Mouse (Mus musculus) CD4-positive helper T cell, adult 2 months (primary cell): ENCODE measurements around the gene Acer3.
A peak's percentile ranks its signal among the peaks of the same experiment; 100 is the strongest.

ENCODE experiments used
- DNase-seq: peaks from one replicate; pipeline ENCODE4 v3.0.0-alpha.2; 2012; ENCODE audit warnings: low read depth, missing footprints, low spot score

The Acer3 gene

GRCm38 (mm10) chr7:98332678-98333397, 11.8 kb upstream of the Acer3 start:
- DNase-seq: no peak

GRCm38 (mm10) chr7:98331932-98332331, 10.9 kb upstream of the Acer3 start:
- no peak for DNase-seq

GRCm38 (mm10) chr7:98330375-98331002, 9.5 kb upstream of the Acer3 start:
- no peak for DNase-seq

GRCm38 (mm10) chr7:98329651-98330374, 8.8 kb upstream of the Acer3 start:
- no peak for DNase-seq

GRCm38 (mm10) chr7:98328311-98328710, 7.3 kb upstream of the Acer3 start:
- DNase-seq: no peak

- no peak for DNase-seq
These were observed 5.0 kb upstream of the Acer3 start for GRCm38 (mm10) chr7:98326051-98326450.

- no peak for DNase-seq
These were observed 3.2 kb upstream of the Acer3 start for GRCm38 (mm10) chr7:98324228-98324627.

- DNase-seq: no peak
These were observed 2.4 kb upstream of the Acer3 start for GRCm38 (mm10) chr7:98323288-98324019.

GRCm38 (mm10) chr7:98322415-98322814, 1.4 kb upstream of the Acer3 start:
- DNase-seq: no peak

- DNase-seq: no peak
These were observed 927 bp downstream of the Acer3 start for GRCm38 (mm10) chr7:98320006-98320556.

GRCm38 (mm10) chr7:98316568-98316967, 4.4 kb downstream of the Acer3 start:
- DNase-seq: no peak

GRCm38 (mm10) chr7:98315087-98315486, 5.9 kb downstream of the Acer3 start:
- DNase-seq: no peak

GRCm38 (mm10) chr7:98312185-98312920, 8.7 kb downstream of the Acer3 start:
- DNase-seq: no peak

GRCm38 (mm10) chr7:98310266-98310665, 10.7 kb downstream of the Acer3 start:
- DNase-seq: no peak

- peak; percentile 91 for DNase-seq
These were observed 11.6 kb downstream of the Acer3 start for GRCm38 (mm10) chr7:98309219-98310030.

GRCm38 (mm10) chr7:98308607-98309218, 12.3 kb downstream of the Acer3 start:
- no peak for DNase-seq

GRCm38 (mm10) chr7:98307921-98308606, 12.9 kb downstream of the Acer3 start:
- no peak for DNase-seq

GRCm38 (mm10) chr7:98307411-98307810, 13.6 kb downstream of the Acer3 start:
- DNase-seq: no peak

- DNase-seq: no peak
These were observed 28.1 kb downstream of the Acer3 start for GRCm38 (mm10) chr7:98292901-98293300.
